Mouse (Mus musculus) cerebellum, adult 11-12 months (tissue): ENCODE measurements around the gene Txnrd2.

Experiments used
- DNase-seq: peaks from one replicate; pipeline ENCODE4 v3.0.0; 2022

Txnrd2 gene

DNA sequence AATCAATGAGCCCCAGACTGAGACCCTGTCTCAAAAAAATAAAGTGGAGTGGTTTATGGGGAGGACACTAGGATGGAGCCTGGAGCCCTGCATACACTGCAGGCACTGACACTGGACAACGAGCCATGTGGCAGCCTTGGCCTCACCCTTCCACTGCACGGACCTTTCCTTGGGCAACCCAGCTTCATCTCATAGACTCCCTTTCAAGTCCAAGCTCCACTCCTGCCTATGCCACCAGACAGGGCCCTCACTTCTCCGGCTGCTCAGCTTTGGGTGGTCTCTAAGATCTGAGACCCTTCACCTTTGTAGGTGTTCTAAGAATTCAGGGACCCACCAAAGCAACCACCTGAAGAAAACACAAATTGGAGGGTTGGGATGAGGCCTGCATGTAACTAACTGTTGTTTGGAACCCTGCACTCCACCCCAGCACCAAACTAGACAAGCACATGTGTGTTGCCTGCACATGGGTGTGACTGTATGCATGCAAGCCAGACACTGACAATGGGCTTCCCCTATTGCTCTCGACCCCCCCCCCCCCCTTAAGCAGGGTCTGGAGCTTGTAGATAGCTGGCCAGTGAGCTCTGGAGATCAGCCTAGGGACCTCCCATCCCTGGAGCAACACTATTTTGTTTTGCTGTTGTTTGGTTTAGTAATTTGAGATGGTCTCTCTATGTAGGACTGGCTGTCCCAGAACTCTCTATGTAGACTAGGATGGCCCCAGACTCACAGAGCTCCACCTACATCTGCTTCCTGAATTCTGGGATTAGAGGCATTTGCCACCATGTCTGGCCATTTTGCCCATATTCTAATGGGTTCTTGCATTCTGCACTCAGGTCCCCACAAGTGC, 7.2 kb upstream of the Txnrd2 start:
- DNase-seq: no peak

DNA sequence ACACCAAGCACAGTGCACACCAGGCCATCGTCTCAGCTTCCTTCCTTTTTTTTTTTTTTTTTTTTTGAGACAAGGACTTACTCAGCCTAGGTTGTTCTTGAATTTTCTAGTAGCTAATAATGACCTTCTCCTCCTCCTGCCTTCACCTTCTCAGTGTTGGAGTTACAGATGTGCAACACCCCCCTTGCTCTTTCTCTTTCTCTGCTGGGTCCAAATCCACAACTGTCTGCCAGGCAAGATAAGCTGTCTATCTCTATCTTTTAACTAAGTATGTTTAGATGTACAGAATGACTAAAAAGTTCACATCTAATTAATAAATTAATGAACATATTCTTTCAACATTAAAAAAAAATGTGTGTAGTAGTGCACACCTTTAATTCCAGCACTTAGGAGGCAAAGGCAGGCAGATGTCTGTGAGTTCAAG, 6.6 kb upstream of the Txnrd2 start:
- DNase-seq: no peak

DNA sequence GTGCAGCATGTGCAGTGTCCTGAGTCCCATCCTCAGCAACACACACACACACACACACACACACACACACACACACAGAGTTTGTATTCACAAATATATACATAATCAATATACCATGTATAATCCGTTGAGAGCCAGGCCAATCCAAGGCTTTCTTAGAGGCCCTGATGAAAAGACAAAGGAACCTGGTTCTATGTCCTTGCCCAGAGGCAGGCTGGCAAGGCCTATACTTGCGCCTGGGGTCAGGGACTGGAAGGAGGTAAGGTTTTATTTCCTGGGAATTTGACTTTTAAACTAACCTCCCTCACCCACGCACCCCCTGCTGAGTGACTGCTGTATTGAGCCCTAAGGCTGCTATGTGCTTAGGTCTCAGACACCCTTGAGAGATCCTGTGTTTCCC, 5.6 kb upstream of the Txnrd2 start:
- no peak for DNase-seq

DNA sequence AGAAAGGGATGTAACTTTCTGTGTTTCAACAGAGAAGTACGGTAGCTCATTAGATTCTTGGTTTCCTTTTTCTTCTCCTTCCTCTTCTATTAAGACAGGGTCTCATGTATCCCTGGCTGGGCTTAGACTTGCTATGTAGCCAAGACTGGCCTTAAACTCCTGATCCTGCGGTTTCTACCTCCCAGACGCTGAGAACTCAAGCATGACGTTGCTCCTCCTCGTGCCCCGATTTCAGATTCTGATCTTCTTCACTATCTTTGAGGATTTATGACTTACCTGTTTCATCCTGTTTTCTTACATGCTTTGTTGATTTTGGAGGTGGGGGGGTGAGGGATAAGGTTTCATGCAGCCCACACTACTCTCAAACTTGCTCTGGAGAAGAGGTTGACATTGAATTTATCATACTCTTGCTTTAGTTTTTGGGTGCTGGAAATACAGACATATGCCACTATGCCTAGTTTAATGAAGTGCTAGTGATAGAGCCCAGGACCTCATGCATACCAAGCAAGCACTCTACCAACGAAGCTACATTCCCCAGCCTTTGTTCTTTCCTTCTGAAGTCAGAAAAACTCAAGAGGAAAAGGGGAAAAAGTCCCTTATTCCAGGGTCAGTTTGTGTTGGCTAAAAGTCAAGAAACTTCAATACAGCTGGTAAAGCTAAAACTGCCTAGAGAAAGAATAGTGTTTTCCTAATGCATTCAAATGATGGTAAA, 2.8 kb upstream of the Txnrd2 start:
- no peak for DNase-seq

DNA sequence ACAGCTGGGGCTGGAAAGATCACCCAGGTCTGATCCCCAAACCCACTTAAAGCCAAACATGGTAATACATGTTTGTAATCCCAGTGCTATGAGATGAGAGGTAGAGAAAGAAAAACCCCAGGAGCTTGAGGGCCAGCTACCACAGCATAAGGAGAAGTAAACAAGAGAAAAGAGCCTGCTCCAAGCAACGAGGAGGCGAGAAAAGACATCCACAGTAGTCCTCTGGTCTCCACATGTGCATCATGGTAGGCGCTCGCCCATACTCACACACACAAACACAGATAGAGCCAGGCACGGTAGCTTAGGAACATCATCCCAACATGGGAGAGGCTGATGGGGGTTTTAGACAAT, 2.3 kb upstream of the Txnrd2 start:
- no peak for DNase-seq

DNA sequence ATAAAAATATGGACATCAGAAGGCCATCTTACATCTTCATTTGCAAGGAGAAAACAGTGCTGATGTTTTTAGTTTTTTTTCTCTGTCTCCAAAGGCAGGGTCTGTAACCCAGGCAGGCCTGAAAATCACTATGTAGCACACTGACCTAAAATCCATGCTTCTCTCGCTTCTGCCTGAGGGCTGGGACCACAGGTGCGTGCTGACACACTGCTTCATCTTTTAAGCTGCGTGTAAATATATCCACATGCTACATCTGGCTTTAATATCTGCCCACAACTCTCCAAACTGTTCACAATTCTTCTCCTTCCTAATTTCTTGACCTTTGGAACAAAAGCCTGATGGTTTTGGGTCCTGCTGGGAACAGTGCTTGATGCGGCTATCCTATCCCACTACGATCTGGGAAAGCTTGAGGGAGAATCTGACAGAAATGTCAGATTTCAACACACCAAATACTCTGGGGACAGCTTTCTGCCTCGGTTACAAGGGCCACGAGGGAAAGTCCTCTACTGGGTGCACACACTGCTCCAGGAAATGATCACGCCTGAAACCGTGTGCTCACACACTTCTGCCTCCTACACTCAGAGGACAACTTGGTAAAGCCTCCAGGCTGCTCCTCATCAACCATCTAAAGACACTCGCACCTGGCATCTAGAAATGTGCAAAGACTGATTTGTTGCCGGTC, 1.7 kb upstream of the Txnrd2 start:
- DNase-seq: no peak

DNA sequence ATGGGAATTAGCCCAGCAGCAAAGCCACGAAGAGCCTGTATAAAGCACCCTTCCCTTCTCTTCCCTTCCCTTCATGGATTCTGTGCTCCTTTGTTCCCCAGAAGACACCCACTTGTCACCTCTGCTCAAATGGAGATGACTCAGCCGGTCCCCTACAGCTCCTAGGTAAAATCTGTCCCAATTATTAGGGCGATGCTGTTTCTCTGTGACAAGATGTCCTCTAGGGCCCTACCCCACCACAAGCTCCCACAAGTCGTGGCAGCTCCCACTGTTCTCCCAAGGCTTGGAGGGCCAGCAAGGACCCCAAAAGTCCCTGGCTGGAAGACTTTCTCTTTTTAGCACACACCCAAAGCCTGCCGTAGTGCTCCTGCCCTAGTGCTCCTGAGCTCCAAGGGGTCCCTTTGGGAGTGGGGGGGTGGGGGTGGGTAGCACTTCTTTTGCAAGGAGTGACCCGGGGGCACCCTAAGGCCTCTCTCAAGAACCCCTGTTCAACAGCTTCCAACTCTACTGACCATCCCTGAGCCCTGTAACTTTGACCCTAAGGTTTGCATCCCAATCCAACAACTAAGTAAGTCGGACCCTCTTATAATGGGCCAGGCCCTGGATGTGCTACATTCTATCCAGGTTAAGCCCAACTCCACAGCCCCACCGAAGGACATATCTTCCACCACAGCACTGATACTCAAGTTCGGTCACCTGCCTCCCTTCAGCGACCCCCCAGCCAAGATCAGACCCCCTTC, 539 bp upstream of the Txnrd2 start:
- DNase-seq: no peak

DNA sequence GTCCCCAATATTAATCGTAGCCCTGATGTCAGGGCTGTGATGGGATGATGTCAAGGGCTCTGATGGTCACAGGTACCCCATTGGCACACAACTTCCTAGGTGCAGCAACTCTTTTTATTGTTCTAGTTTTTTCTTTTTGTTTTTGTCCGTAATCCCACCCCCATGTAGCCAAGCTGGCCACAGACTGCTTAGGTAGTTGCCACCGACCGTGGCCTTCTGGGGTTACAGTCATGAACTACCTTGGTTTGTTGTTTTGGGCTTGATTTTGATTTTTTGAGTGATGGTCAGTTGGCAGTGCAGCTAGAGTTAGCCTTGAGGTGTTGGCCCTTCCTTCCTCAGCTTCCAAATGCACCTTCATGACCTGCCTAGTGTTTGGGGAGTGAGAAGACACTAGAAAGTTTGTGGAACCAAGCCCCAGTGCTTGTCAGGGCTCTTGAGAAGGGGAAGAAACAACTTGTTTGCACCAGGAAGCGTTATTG, 657 bp downstream of the Txnrd2 start, which contains the start of gene Comt:
Gene Comt (minus strand): TSS at position 51 of the 479 bp plus-strand sequence.
- no peak for DNase-seq

DNA sequence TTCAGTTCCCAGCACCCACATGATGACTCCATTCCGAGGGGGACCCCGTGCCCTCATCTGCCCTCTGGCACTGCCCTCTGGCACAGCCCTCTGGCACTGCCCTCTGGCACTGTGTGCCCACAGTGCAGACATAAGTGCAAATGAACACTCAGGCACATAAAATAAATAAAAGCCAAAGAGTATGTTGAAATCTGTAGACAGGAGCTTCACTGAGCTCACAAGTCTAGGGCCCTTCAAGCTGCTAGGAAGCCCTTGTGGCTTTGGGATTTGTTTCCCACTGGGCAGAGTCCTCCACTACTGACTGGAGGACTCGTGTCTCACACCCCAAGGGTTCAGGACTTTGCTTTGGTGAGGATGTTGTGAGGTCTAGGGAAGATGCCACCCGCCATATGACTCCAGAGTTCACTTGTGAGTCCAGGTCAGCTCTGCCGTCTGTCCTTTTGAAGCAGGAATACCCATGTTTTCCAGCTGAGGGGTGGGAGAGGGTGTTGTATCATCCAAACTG, 1.9 kb downstream of the Txnrd2 start:
- DNase-seq: no peak

DNA sequence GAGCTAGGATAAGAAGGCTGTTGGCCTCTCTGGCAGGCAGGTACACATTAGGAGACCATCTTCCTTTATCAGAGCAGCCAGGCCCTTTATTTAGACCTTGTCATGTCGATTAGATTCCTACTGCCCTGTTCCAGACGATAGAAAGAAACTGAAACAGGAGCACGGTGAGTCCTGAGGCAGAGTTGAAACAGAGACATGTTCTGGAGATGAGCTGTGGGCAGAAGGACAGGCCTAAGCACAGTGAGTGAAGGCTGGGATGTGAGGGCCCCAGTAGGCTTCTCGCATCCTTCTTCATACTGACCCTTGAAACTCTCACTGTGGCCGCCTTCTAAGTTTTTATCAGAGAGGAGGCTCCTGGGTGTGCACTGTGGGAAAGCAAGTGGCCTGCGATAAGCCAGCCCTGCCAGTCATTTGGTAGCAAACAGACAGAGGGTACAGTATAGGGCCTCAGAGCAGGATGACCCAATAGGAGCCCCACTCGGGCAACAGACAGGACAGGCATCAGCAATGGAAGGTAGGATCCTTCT, 2.4 kb downstream of the Txnrd2 start:
- DNase-seq: no peak

DNA sequence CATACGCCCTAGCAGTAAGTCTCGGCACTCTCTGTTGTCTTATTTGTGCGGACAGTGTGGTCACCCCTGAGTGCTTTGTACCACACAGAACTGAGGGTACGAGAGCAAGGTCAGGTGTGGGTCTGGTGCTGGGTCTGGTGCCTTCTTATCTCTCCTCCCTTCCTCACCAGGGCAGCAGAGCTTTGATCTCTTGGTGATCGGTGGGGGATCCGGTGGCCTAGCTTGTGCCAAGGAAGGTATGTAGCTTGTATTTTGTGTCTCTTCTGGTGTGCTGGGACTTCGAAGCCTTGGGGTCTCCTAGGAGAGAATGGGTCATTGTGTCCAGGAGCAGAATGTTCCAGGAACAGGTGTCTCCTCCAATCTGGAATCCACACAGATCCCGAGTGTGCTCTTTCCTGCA, 3.5 kb downstream of the Txnrd2 start:
- no peak for DNase-seq

DNA sequence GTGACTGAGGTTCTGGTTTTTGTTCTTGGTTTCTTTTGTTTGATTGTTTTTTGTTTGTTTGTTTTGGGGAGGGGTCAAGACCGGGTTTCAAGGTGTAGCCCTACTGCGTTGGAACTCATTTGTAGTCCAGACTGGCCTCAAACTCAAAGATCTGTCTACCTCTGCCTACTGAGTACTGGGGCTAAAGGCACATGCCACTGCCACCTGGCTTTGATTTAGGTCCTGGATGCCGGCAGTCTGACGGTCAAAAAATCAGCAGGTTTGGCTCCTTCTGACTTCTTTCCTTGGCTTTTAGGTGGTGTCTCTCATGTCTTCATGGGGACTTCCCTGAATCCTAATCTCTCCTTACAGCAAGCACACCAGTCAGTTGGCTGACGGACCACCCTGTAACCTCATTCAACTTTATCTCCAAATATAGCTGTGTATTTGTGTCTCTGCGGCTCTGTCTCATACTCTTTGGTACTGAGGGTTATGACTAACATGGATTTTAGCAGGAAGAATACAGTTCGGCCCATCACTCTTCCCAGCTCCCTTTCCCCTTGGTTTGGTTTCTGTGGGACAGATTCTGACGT, 4.5 kb downstream of the Txnrd2 start:
- no peak for DNase-seq

DNA sequence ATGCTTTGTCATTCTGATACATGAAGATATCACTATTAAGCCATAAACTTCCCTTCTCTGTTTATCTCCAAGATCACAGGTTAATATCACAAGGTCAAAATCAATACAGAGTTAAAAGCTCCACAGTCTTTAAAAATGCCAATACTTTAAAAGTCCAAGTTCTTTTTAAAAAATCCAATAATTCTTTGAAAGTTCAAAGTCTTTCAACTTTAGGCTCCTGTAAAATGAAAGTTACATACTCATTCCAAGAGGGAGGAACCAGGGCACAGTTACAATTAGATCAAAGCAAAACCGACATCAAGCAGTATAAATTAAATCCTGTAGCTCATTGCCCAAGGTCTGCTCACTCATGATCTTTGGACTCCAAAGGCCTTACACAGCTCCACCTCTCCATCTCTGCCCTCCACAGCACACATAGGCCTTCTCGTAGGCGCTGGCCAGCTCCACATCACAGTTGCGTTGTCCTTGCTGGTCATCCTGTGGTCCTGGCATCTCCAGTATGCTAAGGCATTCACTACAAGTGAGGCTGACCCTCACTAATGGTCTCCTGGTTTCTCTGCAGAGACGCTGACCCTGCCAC, 7.2 kb downstream of the Txnrd2 start:
- no peak for DNase-seq

DNA sequence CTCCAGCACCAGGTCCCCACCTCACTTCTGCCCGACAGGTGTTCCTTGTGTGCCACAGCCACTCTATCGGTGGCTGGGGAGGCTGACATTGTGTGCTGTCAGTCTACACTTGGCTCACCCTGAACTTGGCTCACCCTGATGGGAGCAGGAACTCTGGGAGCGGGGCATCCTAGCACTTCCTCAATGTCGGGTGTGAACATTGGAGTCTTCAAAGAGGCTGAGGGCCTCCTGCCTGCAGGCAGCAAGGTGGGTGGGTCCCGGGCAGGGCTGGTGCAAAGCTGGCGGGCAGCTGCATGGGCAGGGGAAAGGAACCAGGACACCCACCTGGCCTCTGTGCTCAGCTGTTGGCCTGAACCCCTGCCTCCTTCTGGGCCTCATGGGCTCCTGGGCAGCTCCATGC, 9.9 kb downstream of the Txnrd2 start:
- no peak for DNase-seq

DNA sequence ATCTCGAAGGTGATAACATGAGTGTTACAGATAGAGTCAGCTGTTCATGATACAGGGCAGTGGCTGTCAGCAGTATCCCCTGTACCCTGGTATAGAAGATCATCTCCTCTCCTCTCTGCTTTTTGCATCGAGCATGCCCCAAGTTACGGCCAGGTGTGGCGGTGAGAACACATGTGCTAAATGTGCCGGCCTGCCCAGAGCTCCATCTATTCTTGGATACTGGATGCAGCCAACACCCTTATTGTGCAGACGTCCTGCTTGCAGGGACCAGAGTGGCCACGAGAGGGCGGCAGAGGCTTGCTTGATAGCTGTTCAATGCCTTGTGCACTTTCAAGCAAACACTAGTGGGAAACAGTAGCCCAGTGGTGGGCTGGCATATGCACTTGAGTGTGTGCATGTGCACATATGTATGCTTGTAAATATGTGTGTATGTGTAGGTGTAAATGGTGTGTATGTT, 17.2 kb downstream of the Txnrd2 start:
- DNase-seq: peak; percentile 87

DNA sequence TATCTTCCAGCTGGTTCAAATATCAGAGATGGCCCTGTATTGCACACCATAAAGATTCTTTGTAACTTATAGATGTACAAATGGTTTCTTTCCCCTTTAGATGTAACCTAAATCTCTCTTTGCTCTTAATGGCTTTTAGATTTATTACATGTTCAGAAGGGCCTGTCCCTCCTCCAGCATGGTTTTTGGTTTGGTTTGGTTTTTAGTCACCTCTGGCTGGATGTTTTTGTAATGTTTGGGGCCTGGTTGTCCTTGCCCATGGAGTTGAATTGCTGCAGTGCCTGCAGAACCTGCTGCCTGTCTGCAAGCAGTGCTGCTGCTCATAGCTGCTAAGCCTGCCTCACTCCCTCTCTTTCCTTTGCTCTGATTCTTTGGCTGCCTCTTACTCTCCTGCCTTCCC, 21.1 kb downstream of the Txnrd2 start:
- DNase-seq: no peak

DNA sequence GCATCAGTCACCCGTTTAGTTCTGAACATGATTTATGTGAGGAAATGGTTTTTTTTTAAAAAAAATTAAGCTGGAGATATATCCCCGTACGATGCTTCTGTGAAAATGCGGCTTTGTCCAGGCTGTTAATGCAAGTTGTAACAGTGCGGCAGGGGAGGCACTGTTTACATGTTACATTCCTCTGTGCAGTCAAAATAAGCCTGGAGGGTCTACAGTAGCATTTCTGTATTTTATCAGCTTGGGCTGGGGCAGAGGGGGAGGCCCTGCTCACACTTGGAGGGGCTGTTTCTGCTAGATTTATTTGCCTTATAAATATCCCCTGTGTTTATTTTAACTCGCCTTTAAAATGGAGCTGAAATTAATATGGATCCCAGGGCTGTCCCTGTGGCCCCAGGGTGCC, 21.9 kb downstream of the Txnrd2 start:
- DNase-seq: no peak

DNA sequence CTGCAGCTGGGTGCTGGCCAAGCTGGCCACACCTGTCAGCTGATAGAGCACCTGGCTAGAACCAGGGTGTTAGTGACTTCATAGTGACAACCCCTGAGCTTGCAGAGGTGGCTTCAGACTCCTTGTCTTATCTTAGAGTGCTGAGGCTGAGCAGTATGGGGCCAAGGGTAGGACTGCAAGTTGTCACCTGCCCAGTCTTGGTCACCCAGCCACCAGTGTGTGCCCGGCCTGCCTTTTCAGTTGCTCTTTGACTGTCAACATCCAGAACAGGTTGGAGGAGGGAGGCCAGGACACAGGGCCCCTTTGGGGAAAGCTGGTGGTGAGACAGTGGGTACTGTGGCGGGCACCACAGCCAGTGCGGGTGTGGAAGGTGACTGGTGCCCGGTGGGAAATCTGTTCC, 22.8 kb downstream of the Txnrd2 start:
- no peak for DNase-seq

DNA sequence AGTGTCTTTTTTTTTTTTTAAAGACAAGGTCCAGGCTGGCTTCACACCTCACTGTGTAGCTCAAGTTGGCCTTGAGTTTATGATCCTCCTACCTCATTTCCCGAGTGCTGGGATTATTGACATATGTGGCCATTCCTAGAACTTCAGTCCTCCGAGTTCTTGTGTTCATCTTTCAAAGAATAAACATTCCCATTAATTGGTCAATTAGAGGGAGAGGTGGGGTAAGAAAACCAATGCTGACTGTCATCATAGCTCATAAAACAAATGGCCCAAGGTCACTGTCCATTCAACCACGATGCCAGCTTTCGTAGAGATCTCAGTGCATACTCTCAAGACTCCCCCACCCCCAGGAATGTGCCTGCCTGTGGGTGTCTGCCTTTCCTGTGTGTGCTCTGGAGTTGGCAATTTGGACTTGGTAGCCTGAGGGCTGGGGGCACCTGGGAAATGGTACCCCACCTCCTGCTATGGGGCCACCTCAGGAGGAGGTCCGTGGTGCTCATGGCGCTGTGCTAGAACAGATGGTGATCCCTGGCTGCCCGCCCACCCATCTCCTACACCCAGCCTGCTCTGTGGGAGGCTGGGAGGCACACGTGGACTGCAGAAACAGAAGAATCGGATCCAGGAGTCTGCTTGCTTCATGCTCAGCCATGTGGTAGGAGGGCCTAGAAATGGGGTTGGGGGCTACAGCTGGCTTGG, 25.4 kb downstream of the Txnrd2 start:
- DNase-seq: peak; percentile 80

DNA sequence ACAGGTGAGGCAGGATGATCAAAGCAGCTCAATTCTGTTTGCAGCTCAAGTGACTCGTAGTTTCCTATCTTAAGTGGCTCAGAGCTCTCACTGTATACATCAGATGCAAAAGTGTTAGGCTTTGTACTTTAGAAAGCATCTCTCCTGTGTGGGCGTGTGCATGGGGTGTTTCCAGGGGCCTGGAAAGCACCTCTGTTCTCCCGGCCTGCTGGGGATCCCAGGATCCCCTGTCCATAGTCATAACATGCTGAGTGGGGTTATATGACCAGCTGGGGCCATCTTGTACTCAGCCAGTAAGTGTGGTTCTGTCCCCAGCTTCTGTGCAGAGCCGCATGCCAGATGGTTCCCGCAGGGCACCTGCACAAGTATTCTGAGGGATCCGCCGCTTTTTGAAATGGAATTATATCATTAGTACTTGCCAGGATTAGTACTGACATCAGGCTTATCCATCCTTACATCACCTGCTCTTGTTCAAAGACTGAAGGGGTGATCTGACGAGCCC, 26.2 kb downstream of the Txnrd2 start:
- peak; percentile 50 for DNase-seq

DNA sequence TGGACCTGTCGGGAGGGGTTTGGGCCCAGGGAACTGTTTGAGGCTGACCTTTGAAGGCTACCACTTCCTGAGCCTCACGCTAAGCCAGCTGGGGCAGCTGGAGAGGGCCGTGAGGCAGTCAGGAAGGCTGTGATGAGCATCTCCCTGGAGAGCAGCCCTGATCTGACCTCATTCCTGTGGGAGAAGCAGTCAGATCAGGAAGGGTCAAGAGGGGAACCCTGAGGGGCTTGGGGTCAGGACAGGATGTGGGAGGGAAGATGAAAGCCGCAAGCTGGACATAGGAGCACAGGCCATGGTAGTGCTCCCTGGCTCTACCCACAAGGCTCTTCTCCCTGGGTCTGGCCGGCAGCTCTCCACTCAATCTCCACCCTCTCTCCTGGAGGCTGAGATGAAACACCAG, 27.7 kb downstream of the Txnrd2 start:
- no peak for DNase-seq
